Mouse (Mus musculus): Measurements from ENCODE around the gene Fkbp4. TPM values are rescaled to one million over a fixed set of nuclear protein-coding genes. Genes with fewer than 3 reads are reported as not detected.
A peak's percentile ranks its signal among the peaks of the same experiment; 100 is the strongest.

Gene Fkbp4
- polyA plus RNA-seq, 1 experiment from 2014 or later = 363 TPM

DNA sequence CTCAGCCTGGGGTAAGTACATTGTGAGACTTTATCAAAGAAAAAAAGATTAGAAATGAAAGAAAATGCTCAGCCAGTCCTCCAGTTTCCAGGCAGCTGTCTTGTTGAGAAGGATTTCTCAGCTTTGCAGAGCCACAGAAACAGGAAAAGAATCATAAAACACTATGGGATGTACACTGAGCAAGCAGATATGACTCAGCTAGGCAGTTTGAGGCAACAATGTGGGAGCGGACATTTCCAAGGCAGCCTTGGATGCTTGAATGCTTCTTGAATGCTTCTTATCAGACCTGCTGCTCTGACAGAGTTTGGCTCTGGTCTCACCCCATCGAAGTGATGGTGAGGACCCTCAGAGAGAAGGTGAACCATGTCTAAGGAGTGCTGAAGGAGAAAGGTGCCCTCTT, 17.4 kb downstream of the Fkbp4 start:
- ATAC-seq (ENCODE audit: low FRiP score, low TSS enrichment) (no peak), DNase-seq (no peak)
- no peak overlapping the region for H3K4me3 ChIP-seq (replicated peaks; ENCODE audit: low read depth, low read length)
- no peaks in the 10 kb centered on the region for H3K27me3 ChIP-seq (ENCODE audit: control insufficient read depth, insufficient read depth, low read length)
- H3K36me3 ChIP-seq (ENCODE audit: control insufficient read depth, insufficient read depth, low read length) = no peaks in the 10 kb centered on the region
- 95% methylated on average over 2 of the region's 2 CpGs for WGBS
- peaks cover 4% of the 10 kb centered on the region; the same call in 1 of the 2 replicates for H3K4me1 ChIP-seq (ENCODE audit: control insufficient read depth, insufficient read depth, low read length)
- H3K9ac ChIP-seq (replicated peaks; ENCODE audit: low read length) = no peak overlapping the region
- H3K4me2 ChIP-seq (ENCODE audit: low read length) = no peak overlapping the region
- no peak overlapping the region for H3K27ac ChIP-seq (replicated peaks; ENCODE audit: low read depth, low read length)
- no peaks in the 10 kb centered on the region for H3K9me3 ChIP-seq (ENCODE audit: control insufficient read depth, low read length)

DNA sequence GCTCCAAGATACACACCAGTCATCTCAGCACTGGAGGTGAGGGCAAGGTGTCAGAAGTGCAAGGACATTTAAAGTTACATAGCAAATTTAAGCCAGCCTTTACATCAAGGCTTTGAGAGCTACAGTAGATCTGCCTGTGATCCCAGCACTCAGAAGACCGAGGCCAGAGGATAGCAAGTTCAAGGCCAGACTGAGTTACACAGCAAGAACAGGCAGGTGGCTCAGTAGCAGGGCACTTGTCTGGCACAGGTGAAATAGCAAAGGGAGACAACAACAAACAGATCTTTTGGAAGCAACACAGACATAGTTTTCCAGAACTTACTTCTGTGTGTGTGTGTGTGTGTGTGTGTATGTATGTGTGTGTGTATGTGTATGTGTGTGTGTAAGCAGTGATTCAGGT, 20.4 kb downstream of the Fkbp4 start:
- Histone ChIP-seq H3K27me3 (ENCODE audit: control insufficient read depth, insufficient read depth, low read length) (no peaks in the 10 kb centered on the region), H3K4me2 (ENCODE audit: low read length) (no peak overlapping the region), H3K4me3 (replicated peaks; ENCODE audit: low read depth, low read length) (no peak overlapping the region), H3K9ac (replicated peaks; ENCODE audit: low read length) (no peak overlapping the region), H3K27ac (replicated peaks; ENCODE audit: low read depth, low read length) (no peak overlapping the region), H3K36me3 (ENCODE audit: control insufficient read depth, insufficient read depth, low read length) (peaks cover 10% of the 10 kb centered on the region), H3K4me1 (ENCODE audit: control insufficient read depth, insufficient read depth, low read length) (no peaks in the 10 kb centered on the region), H3K9me3 (ENCODE audit: control insufficient read depth, low read length) (no peaks in the 10 kb centered on the region)
- 97% methylated on average over 1 of the region's 1 CpGs for WGBS
- DNase-seq (no peak), ATAC-seq (ENCODE audit: low FRiP score, low TSS enrichment) (no peak)

DNA sequence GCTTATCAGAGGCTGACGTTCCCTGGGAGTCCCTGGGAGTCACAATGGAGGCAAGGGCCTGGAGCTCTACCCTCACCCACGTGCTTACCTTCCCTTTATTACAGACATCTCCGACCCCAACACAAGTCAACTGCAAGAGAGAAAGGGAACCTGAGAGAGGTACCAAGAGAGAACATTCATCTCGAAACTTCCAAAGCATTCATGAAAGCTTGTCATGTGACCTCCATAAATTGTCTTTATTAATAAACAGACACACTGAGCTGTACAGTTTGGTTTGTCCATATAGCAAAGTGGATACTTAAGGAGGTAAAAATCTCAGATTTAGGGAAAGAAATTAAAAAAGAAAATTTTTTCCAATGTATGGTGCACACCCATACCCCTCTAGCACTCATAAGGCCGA, 22.3 kb downstream of the Fkbp4 start:
- Histone ChIP-seq H3K4me2 (ENCODE audit: low read length) (no peak overlapping the region), H3K4me3 (replicated peaks; ENCODE audit: low read depth, low read length) (no peak overlapping the region), H3K27ac (replicated peaks; ENCODE audit: low read depth, low read length) (no peak overlapping the region), H3K4me1 (ENCODE audit: control insufficient read depth, insufficient read depth, low read length) (no peaks in the 10 kb centered on the region), H3K9me3 (ENCODE audit: control insufficient read depth, low read length) (no peaks in the 10 kb centered on the region), H3K9ac (replicated peaks; ENCODE audit: low read length) (no peak overlapping the region), H3K36me3 (ENCODE audit: control insufficient read depth, insufficient read depth, low read length) (peaks cover 29% of the 10 kb centered on the region), H3K27me3 (ENCODE audit: control insufficient read depth, insufficient read depth, low read length) (no peaks in the 10 kb centered on the region)
- ATAC-seq (ENCODE audit: low FRiP score, low TSS enrichment) (no peak), DNase-seq (no peak)
- 95% methylated on average over 5 of the region's 5 CpGs for WGBS

DNA sequence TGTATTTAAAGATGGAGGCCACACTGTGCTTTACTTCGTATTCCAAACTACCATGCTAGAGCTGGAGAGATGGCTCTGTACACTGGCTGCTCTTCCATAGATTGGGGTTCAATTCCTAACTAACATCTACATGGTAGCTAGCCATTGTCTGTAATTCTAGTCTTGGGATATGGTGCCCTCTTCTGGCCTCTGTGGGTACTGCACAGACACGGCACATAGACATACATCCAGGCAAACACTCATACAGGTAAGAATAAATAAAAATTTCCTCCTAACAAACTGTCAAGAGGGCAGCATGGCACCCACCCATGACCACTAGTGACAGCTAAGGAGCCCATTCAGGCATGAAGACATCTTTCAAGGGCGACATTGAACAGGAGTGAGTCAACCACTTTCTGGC, 27.4 kb downstream of the Fkbp4 start:
- Histone ChIP-seq H3K27ac (replicated peaks; ENCODE audit: low read depth, low read length) (no peak overlapping the region), H3K27me3 (ENCODE audit: control insufficient read depth, insufficient read depth, low read length) (no peaks in the 10 kb centered on the region), H3K9me3 (ENCODE audit: control insufficient read depth, low read length) (no peaks in the 10 kb centered on the region), H3K4me1 (ENCODE audit: control insufficient read depth, insufficient read depth, low read length) (no peaks in the 10 kb centered on the region), H3K4me3 (replicated peaks; ENCODE audit: low read depth, low read length) (no peak overlapping the region), H3K36me3 (ENCODE audit: control insufficient read depth, insufficient read depth, low read length) (peaks cover 73% of the 10 kb centered on the region), H3K4me2 (ENCODE audit: low read length) (no peak overlapping the region), H3K9ac (replicated peaks; ENCODE audit: low read length) (no peak overlapping the region)
- peak; percentile 87 for DNase-seq
- ATAC-seq (ENCODE audit: low FRiP score, low TSS enrichment) = peak; percentile 43; the same call in 1 of the 2 replicates
- whole genome bisulfite sequencing = 18% methylated on average over 3 of the region's 3 CpGs

DNA sequence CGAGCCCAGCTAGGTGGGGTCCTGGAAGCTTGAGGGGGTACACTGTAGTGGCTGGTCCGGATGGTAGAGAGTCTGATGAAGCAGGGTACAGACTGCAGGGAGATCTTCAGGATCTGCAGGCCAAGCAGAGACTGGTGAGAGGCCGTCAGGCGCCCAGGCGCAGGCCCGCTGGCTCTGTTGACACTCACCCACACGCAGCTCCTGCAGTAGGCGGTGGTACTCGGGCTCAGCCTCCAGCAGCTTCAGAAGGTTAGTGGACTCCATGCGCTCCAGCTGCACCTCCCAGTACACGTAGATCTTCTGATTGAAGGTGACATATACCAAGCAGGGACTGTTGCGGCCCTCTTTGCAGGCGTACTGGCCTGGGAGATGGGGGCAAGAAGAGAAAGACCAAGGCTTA, 28.2 kb downstream of the Fkbp4 start:
- no peak overlapping the region for H3K27ac ChIP-seq (replicated peaks; ENCODE audit: low read depth, low read length)
- H3K9ac ChIP-seq (replicated peaks; ENCODE audit: low read length) = no peak overlapping the region
- peaks cover 77% of the 10 kb centered on the region for H3K36me3 ChIP-seq (ENCODE audit: control insufficient read depth, insufficient read depth, low read length)
- 94% methylated on average over 13 of the region's 13 CpGs for WGBS
- H3K4me1 ChIP-seq (ENCODE audit: control insufficient read depth, insufficient read depth, low read length) = no peaks in the 10 kb centered on the region
- no peaks in the 10 kb centered on the region for H3K27me3 ChIP-seq (ENCODE audit: control insufficient read depth, insufficient read depth, low read length)
- H3K4me3 ChIP-seq (replicated peaks; ENCODE audit: low read depth, low read length) = no peak overlapping the region
- DNase-seq (no peak), ATAC-seq (ENCODE audit: low FRiP score, low TSS enrichment) (no peak)
- no peaks in the 10 kb centered on the region for H3K9me3 ChIP-seq (ENCODE audit: control insufficient read depth, low read length)
- no peak overlapping the region for H3K4me2 ChIP-seq (ENCODE audit: low read length)

DNA sequence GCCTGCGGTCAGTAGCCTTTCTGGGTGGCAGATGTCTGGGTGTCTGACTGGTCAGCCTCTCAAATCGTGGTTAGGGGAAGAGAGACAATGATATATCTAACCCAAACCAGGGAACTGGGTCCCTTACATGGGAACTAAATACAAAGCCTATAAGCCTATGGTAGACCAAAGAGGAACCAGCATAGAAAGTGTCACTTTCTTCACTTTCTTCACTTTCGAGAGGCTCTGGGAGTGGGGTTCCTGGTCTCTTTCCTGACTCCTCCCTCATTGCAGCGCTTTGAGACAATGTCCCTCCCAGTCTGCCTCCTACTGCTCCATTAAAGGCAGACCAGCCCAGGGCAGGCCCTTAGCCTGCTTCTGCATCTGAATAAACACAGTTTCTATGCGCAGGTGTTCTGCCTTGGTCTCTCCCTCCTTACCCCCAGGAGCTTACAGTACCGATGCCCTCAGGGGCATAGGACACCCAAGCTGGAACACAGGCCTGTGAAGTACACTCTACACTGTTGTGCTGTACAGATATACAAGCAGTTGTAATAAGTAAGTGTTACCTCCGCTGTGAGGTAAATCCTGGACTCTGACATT, 29.8 kb downstream of the Fkbp4 start:
- Histone ChIP-seq H3K36me3 (ENCODE audit: control insufficient read depth, insufficient read depth, low read length) (peaks cover 71% of the 10 kb centered on the region), H3K27ac (replicated peaks; ENCODE audit: low read depth, low read length) (no peak overlapping the region), H3K4me1 (ENCODE audit: control insufficient read depth, insufficient read depth, low read length) (no peaks in the 10 kb centered on the region), H3K27me3 (ENCODE audit: control insufficient read depth, insufficient read depth, low read length) (no peaks in the 10 kb centered on the region), H3K4me2 (ENCODE audit: low read length) (no peak overlapping the region), H3K9me3 (ENCODE audit: control insufficient read depth, low read length) (no peaks in the 10 kb centered on the region), H3K9ac (replicated peaks; ENCODE audit: low read length) (no peak overlapping the region), H3K4me3 (replicated peaks; ENCODE audit: low read depth, low read length) (no peak overlapping the region)
- no peak for DNase-seq
- WGBS = 87% methylated on average over 7 of the region's 7 CpGs
- no peak for ATAC-seq (ENCODE audit: low FRiP score, low TSS enrichment)

GRCm38 (mm10) chr6:128404708-128405107, 33.8 kb downstream of the Fkbp4 start:
- Histone ChIP-seq H3K4me3 (replicated peaks; ENCODE audit: low read depth, low read length) (no peak overlapping the region), H3K27me3 (ENCODE audit: control insufficient read depth, insufficient read depth, low read length) (no peaks in the 10 kb centered on the region), H3K9ac (replicated peaks; ENCODE audit: low read length) (no peak overlapping the region), H3K9me3 (ENCODE audit: control insufficient read depth, low read length) (no peaks in the 10 kb centered on the region), H3K36me3 (ENCODE audit: control insufficient read depth, insufficient read depth, low read length) (peaks cover 37% of the 10 kb centered on the region), H3K27ac (replicated peaks; ENCODE audit: low read depth, low read length) (no peak overlapping the region), H3K4me2 (ENCODE audit: low read length) (no peak overlapping the region), H3K4me1 (ENCODE audit: control insufficient read depth, insufficient read depth, low read length) (no peaks in the 10 kb centered on the region)
- DNase-seq (peak; percentile 23), ATAC-seq (ENCODE audit: low FRiP score, low TSS enrichment) (no peak)
- WGBS = 62% methylated on average over 5 of the region's 5 CpGs

DNA sequence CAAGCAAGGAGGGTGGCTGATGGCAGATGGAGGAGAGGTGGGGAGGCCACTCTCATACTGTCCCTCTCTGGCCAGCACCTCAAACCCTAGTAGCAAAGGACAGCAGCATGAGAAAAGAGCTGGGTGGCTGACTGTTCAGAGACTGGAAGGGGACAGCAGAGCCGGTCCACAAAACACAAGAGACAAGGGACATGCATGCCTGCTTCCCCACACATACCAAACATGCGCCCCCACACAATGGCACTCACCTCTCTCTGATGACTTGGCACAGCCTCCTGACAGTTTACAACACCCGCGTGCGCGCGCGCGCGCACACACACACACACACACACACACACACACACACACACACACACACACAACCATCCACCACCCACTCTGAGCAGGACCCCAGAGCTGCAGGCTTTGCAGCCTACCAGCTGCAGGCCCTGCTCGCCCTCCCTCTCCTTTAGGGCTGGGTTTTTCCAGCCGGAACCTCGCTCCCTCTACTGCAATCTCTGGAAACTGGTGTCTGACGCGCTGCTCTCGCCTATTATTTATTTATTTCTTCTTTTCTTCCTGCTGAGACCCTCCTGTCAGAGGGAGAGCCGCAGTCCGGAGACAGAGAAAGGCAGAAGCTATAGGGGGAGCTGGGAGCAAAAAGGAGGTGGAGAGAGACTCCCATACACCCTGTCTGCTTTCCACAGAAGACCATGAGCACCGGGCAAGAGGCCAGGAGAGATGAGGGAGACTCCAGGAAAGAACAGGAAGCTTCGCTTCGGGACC, 38.9 kb downstream of the Fkbp4 start:
- Histone ChIP-seq H3K9me3 (ENCODE audit: control insufficient read depth, low read length) (no peaks in the 10 kb centered on the region), H3K4me2 (ENCODE audit: low read length) (peak overlapping the region; percentile 47), H3K27ac (replicated peaks; ENCODE audit: low read depth, low read length) (peak overlapping the region; percentile 79), H3K4me1 (ENCODE audit: control insufficient read depth, insufficient read depth, low read length) (no peaks in the 10 kb centered on the region), H3K36me3 (ENCODE audit: control insufficient read depth, insufficient read depth, low read length) (no peaks in the 10 kb centered on the region), H3K4me3 (replicated peaks; ENCODE audit: low read depth, low read length) (peak overlapping the region; percentile 24), H3K9ac (replicated peaks; ENCODE audit: low read length) (peak overlapping the region; percentile 42), H3K27me3 (ENCODE audit: control insufficient read depth, insufficient read depth, low read length) (no peaks in the 10 kb centered on the region)
- DNase-seq (peak; percentile 75), ATAC-seq (ENCODE audit: low FRiP score, low TSS enrichment) (peak; percentile 85)
- WGBS = 34% methylated on average over 21 of the region's 21 CpGs

- H3K4me1 ChIP-seq (ENCODE audit: control insufficient read depth, insufficient read depth, low read length) = no peaks in the 10 kb centered on the region
- H3K4me3 ChIP-seq (replicated peaks; ENCODE audit: low read depth, low read length) = peak within 1 kb of the TSS; percentile 24
- DNase-seq = no peak
- H3K9ac ChIP-seq (replicated peaks; ENCODE audit: low read length) = peak within 1 kb of the TSS; percentile 42
- 72% methylated on average over 3 of the region's 3 CpGs for WGBS
- no peaks in the 10 kb centered on the region for H3K36me3 ChIP-seq (ENCODE audit: control insufficient read depth, insufficient read depth, low read length)
- H3K27me3 ChIP-seq (ENCODE audit: control insufficient read depth, insufficient read depth, low read length) = no peaks in the 10 kb centered on the region
- peak within 1 kb of the TSS; percentile 47 for H3K4me2 ChIP-seq (ENCODE audit: low read length)
- peak within 1 kb of the TSS; percentile 79 for H3K27ac ChIP-seq (replicated peaks; ENCODE audit: low read depth, low read length)
- no peak for ATAC-seq (ENCODE audit: low FRiP score, low TSS enrichment)
- H3K9me3 ChIP-seq (ENCODE audit: control insufficient read depth, low read length) = no peaks in the 10 kb centered on the region
These were observed 39.5 kb downstream of the Fkbp4 start, which contains the start of gene Nrip2 for GRCm38 (mm10) chr6:128398996-128399395. Gene Nrip2 (plus strand): TSS chr6:128399296.
